Mouse (Mus musculus) thymus, postnatal 10 days (tissue): ENCODE data around the gene 6430548M08Rik.

Experiments used
- DNase-seq, 2 experiments: peaks; one replicate each; pipeline ENCODE4 v3.0.0; 2021; ENCODE audit warnings: low spot score in 2 of 2

The 6430548M08Rik gene

DNA sequence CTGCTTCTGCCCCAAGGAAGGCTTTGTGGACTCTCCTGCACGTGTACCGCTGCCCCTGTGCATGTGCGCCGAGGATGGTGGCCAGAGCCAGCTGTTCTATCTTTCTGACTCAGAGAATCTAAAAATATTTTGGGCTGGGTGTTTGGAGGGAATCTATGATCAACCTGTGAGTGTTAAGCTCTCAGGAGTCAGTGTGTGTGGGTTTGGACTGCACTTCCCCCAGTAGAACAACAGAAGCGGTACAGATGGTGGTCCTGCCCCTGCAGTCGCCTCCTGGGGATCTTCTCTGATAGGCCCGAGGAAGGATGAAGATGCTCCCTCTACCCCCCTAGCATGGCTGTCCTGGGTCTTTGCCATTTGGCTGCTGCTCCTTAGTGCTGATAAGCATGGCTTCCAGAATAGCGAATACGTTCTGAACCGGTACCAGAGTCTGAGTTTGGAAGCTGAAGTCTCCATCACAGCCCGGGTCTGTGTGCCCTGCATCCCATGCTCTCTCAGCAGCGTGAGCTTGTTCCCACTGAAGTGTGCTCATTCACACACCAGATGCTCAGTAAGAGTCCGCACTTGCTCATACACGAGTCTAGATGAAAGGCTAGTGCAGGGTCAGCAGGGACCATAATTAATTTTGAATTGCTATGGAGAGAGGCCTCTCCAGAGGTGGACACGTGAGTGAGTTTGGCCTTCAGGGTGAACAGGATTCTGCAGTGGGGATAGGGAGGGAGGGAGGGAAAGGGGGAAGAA lies 30.1 kb downstream of the 6430548M08Rik start:
- no peak for DNase-seq

DNA sequence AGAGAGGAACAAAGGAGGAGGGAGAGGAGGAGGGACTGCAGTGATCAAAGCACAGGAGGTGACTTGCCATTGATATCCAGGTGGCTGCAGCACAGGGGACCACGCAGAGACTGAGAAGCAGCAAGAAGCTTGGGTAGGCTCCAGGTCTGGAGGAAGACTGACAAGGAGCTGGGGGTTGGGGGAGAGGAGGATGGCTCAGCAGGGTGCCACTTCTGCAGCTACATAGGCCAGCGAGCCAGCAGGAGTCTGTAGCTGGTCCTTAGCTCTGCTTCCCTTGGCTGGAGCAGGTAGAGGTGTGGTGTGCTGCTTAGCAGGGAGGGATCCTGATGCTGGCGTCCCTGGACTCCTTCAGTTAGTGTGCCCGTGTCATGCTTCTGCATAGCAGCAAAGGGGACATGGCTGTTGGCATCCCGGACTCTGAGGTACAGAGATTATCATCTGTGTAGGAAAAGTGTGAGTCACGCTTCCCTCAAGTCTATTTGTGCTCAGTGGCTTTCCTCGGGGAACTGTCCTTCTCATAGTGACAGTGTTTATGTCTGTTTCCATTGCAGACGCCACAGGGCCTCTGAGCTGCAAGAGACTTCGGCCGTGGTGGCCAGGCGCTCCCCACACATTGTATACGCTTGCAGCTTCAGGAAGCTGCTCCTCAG lies 30.8 kb downstream of the 6430548M08Rik start:
- DNase-seq, result no peak

DNA sequence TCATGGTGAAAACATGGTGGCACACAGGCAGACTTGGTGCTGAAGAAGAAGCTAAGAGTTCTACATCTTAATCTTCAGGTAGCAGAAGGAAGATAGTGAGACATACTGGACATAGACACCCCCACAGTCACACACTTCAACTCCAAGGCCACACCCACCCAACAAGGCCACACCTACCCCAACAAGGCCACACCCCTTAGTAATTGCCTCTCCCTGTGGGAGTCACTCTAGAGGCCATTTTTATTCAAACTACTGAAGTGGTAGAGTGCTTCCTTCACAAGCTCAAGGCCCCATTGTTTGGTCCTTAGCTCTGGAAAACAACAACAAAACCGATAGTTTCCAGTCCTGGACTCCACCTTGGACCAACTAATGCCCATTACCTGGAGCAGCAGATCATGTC lies 32.1 kb downstream of the 6430548M08Rik start:
- no peak for DNase-seq

DNA sequence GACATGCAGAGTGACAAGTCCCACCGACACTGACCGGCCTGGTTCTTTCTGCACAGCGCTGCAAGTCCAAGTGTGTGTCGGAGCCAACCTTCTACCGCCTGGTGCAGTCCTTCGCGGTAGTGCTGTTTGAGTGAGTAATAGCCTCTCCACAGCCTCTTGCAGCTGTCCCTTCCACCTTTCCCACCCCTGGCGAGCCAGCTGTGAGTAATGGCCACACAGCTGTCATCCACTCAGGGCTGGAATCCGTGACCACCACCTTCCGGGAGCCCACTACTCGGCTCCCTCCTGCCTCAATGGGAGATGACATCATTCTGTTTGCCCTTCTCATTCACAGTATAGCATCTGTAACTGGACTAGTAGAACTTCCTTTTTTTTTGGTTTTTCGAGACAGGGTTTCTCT lies 36.1 kb downstream of the 6430548M08Rik start:
- no peak for DNase-seq

DNA sequence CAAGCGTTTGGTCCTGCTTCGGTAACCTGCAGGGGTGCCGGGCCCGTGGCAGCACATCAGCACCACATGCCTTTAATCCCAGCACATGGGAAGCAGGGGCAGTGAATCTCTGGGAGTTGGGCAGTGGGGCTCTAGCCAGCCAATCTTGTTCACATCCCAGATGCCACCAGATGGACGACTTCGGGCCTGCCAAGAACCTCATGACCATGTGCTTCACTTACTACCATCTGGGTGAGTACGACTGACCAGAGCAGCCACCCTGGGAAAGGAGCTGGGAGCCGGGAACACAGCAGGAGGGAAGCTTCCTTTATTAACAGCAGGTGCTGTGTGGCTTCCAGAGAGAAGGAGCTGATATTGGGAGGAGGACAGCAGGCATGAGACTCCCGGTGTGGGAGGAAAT lies 37.2 kb downstream of the 6430548M08Rik start:
- DNase-seq, result no peak

DNA sequence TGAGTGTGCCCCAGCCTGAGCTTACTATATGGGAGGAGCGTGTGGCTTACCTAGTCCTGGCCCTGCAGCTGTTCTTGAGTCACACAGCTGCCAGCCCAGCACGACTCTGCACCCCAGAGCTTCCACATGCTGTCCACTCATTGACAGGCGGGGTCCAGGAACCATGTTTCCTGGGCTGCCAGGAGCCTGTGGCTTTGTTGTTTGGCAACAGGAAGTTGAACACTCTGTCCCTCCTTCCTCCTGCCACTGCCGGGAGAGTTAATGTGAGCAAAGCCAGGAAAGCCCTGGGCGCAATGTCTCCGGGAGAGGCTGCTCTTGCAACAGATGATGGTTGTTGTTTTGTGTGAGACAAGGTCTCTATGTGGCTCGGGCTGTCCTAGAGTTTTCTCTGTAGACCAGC lies 38.7 kb downstream of the 6430548M08Rik start:
- DNase-seq, result no peak

DNA sequence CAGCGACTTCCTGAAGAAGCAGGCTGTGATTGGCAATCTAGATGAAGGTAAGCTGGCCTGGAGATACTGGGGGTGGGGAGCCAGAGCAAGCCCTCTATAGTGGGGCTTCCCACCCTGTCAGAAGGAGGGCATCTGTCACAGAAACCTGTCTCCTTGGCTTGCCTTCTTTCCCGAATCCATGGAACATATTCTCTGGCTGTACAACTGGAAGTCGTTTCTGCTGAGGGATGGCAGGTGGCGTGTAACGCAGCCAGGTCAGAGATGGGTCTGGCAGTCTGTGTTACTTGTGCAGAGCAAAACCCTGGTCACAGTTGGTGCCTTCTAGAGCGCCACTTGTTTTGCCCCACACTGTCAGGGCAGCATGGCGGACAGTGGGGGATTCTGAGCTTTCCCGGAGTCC lies 46.4 kb downstream of the 6430548M08Rik start:
- no peak for DNase-seq

DNA sequence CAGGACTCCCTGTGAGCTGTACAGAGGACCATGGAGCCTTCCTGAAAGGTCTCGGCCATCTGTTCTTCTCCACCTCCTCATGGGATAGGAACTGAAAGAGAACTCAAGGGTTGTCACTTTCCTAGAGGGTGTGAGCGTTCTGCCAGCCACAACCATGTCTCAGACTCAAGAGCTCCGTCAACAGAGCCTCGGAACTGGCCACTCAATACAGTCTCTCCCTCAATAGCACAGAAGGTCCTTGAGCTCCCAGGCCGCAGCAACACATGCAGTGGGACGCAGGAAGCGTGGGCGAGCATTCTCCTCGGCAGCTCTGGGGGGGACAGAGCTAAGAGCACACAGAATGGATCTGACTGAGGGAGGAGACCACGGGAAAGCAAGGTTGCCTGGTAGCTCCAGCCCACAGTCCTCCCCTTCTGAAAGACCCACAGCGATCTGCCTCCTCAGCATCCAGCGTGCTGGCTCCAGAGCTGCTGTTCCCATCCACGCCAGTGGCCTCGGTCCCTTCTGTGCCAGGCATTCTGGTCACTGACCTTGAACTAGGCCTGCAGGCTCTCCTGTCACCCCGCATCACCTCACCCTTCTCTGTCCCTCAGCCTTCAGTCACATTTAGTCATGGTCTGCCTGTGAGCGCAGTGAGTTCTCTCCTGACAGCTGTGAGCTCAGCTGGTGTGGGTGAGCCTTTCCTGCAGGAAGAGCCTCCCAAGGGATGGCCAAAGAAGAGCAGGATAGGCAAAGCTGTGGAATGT lies 47.9 kb downstream of the 6430548M08Rik start:
- DNase-seq, result no peak

DNA sequence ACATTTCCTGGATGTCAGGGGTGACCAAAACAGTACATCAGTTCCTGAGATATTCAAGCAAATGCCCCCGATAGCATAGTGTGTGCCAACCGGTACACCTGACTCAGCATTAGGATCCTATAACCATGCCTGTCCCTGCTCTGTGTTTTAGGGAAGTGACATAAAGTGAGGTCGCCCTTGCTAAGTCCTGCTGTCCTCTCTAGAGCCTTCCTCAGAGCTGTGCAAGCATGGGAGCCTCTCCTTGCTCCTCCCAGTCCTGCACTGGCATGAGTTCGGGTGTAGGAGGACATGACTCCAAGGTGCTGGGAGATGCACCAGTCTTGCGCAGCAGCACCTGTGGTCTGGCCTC lies 48.4 kb downstream of the 6430548M08Rik start:
- no peak for DNase-seq

DNA sequence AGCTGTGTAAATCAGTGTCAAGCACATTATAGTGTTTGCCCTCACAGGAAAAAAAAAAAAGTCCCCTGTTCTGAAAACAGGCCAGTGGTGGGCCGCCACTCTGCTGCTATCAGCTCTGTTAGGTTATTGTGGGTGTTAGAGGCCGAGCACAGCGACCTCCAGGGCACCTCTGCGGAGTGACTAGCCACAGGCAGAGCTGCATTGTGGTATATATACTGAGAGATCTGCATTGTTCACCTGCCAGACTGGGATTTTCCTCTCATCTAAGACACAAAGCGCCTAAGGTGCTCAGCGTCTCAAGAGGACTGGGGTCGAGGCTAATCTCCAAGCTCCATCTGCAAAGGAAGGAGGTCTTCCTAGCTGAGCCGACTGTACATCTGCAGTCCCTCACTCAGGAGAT lies 49.4 kb downstream of the 6430548M08Rik start:
- no peak for DNase-seq

DNA sequence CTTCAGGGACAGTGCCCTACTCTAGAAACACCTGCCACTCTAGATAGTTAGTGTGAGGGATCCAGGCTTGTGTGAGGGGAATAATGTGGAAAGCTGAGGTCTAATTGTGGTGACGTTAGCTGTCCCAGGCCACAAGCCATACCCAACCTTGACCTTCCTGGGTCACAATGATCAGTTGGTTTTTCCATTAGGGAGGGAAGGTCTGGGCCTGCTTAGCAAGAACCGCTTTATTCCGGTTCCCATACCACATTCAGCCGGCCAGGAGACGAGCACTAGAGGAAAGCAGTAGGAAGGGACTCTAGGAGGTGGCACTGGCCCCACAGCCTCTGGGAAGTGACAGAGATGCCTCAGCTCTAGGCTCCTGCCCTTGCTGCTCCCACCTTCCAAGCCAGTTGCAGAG lies 50.1 kb downstream of the 6430548M08Rik start:
- DNase-seq, result no peak

DNA sequence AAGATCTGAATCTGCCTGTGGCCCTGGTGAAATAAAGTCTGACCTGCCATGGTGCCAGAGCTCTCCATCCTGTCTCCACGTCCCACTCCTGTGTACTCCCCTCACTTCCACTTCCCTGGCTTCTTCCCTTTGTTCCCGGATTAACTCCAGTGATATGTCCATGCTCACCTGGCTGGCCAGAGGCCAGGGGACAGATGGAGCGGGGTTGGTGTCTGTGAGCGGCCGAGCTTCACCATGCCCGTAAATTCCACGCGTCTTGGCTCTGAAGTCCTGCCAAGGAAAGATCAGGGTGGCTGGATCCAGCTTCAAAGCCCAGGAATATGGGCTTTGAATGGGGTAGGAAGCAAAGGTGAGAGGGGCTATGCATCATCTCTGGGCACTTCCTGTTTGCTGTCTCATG lies 53.2 kb downstream of the 6430548M08Rik start:
- no peak for DNase-seq

DNA sequence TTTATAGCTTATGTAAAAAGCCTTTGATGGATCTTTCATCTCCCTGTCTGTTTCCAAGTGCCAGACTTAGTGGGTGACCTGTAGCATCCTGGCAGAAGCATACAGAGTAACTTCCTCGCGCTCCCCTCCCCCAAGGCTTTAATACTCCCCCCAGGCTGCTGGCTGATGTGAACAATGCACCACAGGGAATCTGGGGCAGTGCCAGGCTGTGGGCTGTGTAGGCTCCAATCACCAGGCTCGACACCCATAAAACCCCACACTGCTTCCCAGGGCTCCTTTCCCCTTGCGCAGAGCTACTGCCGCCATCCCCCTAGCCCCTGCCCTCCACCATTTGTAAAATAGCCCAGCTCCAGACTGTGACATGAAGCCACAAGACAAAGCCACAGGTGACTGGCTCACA lies 53.9 kb downstream of the 6430548M08Rik start:
- no peak for DNase-seq

DNA sequence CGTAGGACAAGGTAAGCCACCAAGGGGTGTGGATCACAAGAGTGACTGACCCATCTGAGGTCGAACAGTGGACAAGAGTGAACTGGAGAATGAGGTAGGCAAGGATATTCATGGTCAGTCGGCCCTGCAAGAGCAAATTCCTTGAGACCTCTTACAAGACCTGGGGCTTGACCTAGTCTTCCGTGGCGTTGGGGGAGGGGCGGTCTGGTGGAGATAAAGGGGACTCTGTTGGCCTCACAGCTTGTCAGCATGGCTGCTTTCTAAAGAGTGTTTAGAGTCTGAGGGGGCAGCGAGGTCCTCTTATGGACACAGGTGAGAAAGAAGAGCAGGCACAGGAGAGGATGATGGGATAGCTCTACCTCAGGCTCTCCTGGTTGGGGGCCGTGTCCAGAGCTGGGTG lies 55.2 kb downstream of the 6430548M08Rik start:
- no peak for DNase-seq

DNA sequence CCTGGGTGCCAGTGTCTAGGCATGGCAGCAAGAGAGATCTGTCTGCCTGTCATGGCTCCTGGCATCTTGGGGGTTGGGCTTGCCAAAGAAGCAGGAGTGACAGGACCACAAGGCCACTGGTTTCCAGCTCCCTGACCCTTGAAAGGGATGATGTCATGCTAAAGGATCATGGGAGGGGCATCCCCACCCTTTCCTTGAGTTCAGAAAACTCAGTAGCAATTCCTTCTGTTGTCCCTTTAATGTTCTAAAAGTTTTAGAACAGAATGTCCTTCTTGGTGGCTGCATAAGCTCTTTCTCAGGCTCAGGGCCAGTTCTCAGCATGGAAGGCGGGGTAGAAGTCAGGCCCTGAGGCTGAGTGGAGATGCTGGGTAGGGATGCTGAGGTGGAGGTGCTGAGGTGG lies 59.2 kb downstream of the 6430548M08Rik start:
- no peak for DNase-seq

DNA sequence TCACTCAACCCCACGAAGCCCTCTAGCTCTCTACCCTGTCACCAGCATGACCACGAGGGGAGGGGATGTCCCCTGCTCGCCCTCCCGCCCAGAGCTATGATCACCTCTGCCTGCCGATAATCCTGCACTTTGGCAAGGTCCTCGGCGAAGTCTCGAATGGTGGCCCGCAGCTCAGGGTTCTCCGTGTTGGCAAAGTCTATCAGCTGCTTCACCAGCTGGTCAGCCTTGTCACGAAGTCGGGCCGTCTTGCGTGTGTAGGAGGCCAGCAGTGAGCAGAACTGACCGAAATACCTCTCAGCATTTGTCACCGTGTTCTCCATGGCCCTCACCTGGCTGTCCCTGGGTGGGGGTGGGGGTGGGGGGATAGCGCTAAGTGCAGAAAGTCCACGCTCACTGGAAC lies 60.7 kb downstream of the 6430548M08Rik start:
- DNase-seq, result no peak

DNA sequence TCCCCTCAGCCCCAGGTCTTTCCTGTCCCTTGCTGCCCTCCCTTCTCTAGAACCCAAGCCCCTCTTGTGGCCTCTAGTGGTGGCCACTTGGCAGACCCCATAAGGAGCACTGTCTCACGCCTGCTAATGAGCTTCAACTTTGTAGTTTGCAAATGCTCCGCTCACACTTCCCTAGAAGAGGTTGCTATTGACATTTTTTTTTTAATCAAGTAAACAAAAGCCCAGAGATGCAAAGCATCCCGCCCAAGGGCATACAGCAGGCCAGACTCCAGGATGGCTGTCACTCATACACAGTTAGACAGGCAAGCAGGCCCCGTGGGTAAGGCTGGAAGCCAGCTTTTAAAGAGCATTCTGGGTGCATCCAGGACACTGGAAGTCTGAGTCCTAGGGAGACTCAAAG lies 62.7 kb downstream of the 6430548M08Rik start:
- no peak for DNase-seq

DNA sequence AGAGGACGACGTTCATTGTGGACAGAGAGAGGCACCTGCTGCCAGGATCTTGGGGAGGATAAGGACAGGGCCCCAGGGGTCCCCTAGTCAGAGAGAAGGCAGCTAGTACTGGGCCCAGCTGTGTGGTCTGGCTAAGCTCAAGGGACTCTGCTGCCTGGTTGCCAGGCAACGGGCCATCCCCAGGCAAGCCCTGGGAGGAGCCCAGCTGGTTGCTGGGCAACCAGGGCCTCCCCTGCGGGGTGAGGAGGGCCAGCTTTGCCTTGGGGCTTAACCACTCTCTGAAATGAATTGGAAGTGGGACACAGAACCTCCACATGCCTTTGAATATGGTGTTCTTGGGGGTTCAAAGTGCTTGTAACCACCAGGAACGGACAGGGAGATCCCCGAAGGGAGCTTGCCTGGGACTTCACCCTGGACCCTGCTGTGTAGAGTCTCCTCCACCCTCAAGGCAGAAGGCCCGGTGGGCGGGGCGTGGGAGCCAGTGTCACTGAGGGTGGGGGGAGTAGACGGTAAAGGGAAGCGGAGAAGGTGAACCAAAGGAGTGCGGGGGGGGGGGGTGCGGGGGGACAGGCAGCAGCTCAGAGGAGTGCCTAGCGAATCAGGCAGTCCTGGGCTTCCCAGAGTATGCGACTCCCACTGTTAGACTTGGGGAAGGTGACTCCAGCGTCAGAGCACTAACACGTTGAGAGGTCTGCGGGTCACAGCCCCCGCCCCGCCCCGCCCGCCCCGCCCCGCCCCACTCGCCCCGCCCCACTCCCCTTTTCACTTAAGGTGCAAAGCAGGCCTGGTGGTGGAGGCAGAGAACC lies 63.6 kb downstream of the 6430548M08Rik start, which contains the start of gene Fam92b:
Fam92b (minus strand) TSS at position 149 of the 806 bp plus-strand sequence.
- peak; percentile 38 to 44 for DNase-seq

DNA sequence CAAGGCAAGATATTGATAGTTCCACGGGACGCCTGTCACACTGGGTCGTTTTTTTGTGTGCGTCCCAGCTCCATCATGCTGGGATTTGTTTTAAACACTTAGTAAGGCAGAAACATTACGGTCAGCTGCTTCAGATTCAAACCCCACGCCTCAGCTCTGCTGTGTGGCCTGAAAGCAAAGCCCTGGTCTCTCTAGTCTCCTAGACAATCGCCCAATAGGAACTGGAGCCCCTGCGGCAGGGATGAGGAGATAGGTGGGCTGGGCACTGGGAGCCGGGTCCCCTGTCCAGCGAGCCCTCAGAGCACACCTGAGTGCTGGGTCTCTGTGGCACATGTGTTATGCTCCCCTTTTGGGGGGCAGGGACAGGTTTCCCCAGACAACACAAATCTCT lies 64.2 kb downstream of the 6430548M08Rik start:
- no peak for DNase-seq

DNA sequence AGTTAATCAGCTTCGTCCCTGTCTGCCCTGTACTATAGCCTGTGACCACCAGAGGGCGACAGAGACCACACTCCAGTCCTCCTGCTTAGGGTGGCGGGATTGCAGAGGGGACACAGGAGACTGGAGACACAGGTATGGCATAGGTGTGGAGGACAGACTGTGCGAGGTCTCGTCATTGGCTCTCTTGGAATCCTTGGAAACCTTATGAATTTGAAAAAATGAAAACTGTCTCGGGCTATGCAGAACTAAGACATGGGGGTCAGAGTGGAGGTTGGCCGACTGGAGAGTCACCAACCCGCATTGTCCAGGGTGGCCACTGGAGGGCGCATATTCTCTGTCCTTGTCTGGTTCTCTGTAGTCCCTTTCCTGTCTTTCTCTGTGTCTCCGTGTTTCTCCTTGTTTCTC lies 65.1 kb downstream of the 6430548M08Rik start:
- DNase-seq, result peak; percentile 67 to 89

DNA sequence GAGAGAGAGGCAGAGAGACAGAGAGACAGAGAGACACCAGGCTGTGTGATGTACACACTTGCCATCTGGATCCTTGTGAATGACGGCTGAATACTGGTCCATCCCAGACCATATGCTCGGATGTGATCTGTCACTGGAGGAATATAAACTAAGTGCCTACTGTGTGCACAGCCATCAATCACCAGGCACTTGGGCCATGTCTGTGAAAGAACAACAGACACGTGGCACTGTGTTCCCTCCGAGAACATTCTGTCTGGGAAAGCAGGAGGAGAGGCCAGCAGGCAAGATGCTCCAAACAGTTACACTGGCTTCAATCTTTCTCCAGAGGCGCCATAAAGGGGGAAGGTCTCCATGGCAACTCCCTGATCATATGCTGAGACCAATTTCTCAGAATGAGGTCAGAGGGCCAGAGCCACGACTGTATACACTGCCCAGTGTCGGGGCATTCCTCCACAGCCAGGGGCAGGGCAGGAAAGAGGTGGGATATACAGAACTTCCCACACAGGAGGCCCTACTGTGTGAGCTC lies 66.6 kb downstream of the 6430548M08Rik start:
- DNase-seq, result no peak

DNA sequence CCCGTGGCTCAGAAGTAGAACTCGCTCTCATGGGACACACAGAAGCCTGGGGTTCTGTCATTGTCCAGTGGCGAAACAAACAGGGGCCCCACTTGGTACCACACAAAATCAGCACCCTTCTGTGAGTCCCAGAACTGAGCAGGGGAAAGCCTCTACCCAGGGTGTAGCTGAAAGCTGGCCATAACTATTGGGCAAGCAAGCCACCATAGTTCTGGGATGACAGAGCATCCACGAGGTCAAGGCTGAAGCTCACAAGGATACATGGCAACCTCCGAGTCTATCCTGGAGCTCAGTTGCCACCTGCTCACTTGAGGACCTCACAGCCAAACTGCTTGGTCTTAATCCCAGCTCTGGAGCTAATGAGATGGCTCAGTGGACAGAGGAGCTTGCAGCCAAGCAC lies 67.3 kb downstream of the 6430548M08Rik start:
- no peak for DNase-seq
